Mouse (Mus musculus) cerebellum, adult 2 months (tissue): ENCODE data around the gene Msantd1. TPM values are rescaled to one million over a fixed set of nuclear protein-coding genes. Genes with fewer than 3 reads are reported as not detected.

Source experiments
- DNase-seq, 2 experiments: peaks; one replicate each; pipeline ENCODE4 v3.0.0; 2021
- H3K27ac ChIP-seq: fragments of 200-500 bp; 2 replicates; pipeline ENCODE4 v1.5.1; 2012; ENCODE audit warnings: low read length, control low read depth, inconsistent platforms; ENCODE audit not compliant: insufficient read depth
- H3K27me3 ChIP-seq: fragments of 200-500 bp; 2 replicates; pipeline ENCODE4 v1.6.1; 2012; ENCODE audit warnings: inconsistent platforms, mild to moderate bottlenecking, low read length, moderate library complexity; ENCODE audit not compliant: control insufficient read depth, insufficient read depth
- H3K4me1 ChIP-seq: fragments of 200-500 bp; 2 replicates; pipeline ENCODE4 v1.6.1; 2011; ENCODE audit warnings: low read length; ENCODE audit not compliant: control insufficient read depth, insufficient read depth
- H3K4me3 ChIP-seq: fragments of 200-500 bp; replicated peaks from 2 replicates; pipeline ENCODE3; 2011; ENCODE audit warnings: mild to moderate bottlenecking, low read depth, low read length, control low read depth; ENCODE audit not compliant: insufficient read depth
- CTCF ChIP-seq: fragments of 200-500 bp; IDR thresholded peaks from 2 replicates; pipeline ENCODE4 v1.5.1; 2011; ENCODE audit warnings: low read depth, mild to moderate bottlenecking, control low read depth, low read length, moderate library complexity, borderline replicate concordance; ENCODE audit not compliant: insufficient read depth
- POLR2A ChIP-seq: fragments of 200-500 bp; IDR thresholded peaks from 2 replicates; pipeline ENCODE4 v1.6.1; 2011; ENCODE audit warnings: low read length, control low read depth, borderline replicate concordance; ENCODE audit not compliant: insufficient read depth
- WGBS: fragments of 180-500 bp; shearing (Covaris S2); methylation state at CpG from one replicate; pipeline ENCODE4 v1.1.7; 2018; 5-methylcytosine and 5-hydroxymethylcytosine counted together
- polyA plus RNA-seq: library from polyadenylated mRNA; depleted of rRNA; stranded (reverse); fragments of >200 nt; gene quantifications from 2 replicates; pipeline ENCODE4 v1.2.3, GENCODE M21; 2012

Msantd1 gene
- polyA plus RNA-seq, 1 experiment: 5.5 TPM

GRCm38 (mm10) chr5:34915801-34916200 is 8.0 kb downstream of the Msantd1 start:
- Histone ChIP-seq H3K27me3 (no peaks in the 10 kb centered on the region), H3K4me1 (peaks cover 2% of the 10 kb centered on the region; the same call in 1 of the 2 replicates), H3K27ac (no peak overlapping the region), H3K4me3 (no peak overlapping the region)
- 3% methylated on average over 1 of the region's 1 CpGs for WGBS
- peak; percentile 85 for TF ChIP-seq CTCF
- no peak for TF ChIP-seq POLR2A
- DNase-seq: peak; percentile 48 to 63

- Histone ChIP-seq H3K27ac (no peak overlapping the region), H3K27me3 (no peaks in the 10 kb centered on the region), H3K4me3 (no peak overlapping the region), H3K4me1 (peaks cover 2% of the 10 kb centered on the region; the same call in 1 of the 2 replicates)
- DNase-seq: no peak
- TF ChIP-seq POLR2A: no peak
- TF ChIP-seq CTCF: no peak
- 68% methylated on average over 10 of the region's 10 CpGs for WGBS
Observed at GRCm38 (mm10) chr5:34917234-34917655, 9.4 kb downstream of the Msantd1 start.

GRCm38 (mm10) chr5:34918785-34919184 is 11.0 kb downstream of the Msantd1 start:
- no peak for DNase-seq
- no peaks in the 10 kb centered on the region for H3K4me1 ChIP-seq
- TF ChIP-seq CTCF (no peak), POLR2A (no peak)
- no peaks in the 10 kb centered on the region for H3K27me3 ChIP-seq
- WGBS: 87% methylated on average over 3 of the region's 3 CpGs
- no peak overlapping the region for H3K4me3 ChIP-seq
- H3K27ac ChIP-seq: no peak overlapping the region

- Histone ChIP-seq H3K4me3 (no peak overlapping the region), H3K27me3 (no peaks in the 10 kb centered on the region), H3K4me1 (no peaks in the 10 kb centered on the region), H3K27ac (no peak overlapping the region)
- 29% methylated on average over 6 of the region's 6 CpGs for WGBS
- TF ChIP-seq POLR2A (no peak), CTCF (0 out of 2 replicates have a peak, but pooled peaks have one; percentile 1)
- DNase-seq: no peak
Observed at GRCm38 (mm10) chr5:34922531-34922930, 14.7 kb downstream of the Msantd1 start.

GRCm38 (mm10) chr5:34923920-34924319 is 16.1 kb downstream of the Msantd1 start:
- WGBS: 84% methylated on average over 4 of the region's 4 CpGs
- no peak for TF ChIP-seq CTCF
- no peak for TF ChIP-seq POLR2A
- H3K27me3 ChIP-seq: no peaks in the 10 kb centered on the region

GRCm38 (mm10) chr5:34924519-34924918 is 16.7 kb downstream of the Msantd1 start:
- no peaks in the 10 kb centered on the region for H3K27me3 ChIP-seq
- WGBS: 37% methylated on average over 7 of the region's 7 CpGs
- H3K4me1 ChIP-seq: no peaks in the 10 kb centered on the region
- TF ChIP-seq POLR2A (no peak), CTCF (no peak)
- DNase-seq: no peak
- H3K27ac ChIP-seq: no peak overlapping the region
- H3K4me3 ChIP-seq: no peak overlapping the region

More at GRCm38 (mm10) chr5:34923920-34924319, 16.1 kb downstream of the Msantd1 start:
- Histone ChIP-seq H3K27ac (no peak overlapping the region), H3K4me1 (no peaks in the 10 kb centered on the region), H3K4me3 (no peak overlapping the region)
- DNase-seq: no peak

- no peak overlapping the region for H3K27ac ChIP-seq
- no peak for DNase-seq
- no peaks in the 10 kb centered on the region for H3K27me3 ChIP-seq
- no peak overlapping the region for H3K4me3 ChIP-seq
- TF ChIP-seq POLR2A (no peak), CTCF (no peak)
- no peaks in the 10 kb centered on the region for H3K4me1 ChIP-seq
- 91% methylated on average over 4 of the region's 4 CpGs for WGBS
Observed at GRCm38 (mm10) chr5:34927648-34928047, 19.8 kb downstream of the Msantd1 start.

- H3K27me3 ChIP-seq: no peaks in the 10 kb centered on the region
- 59% methylated on average over 9 of the region's 9 CpGs for WGBS
Observed at GRCm38 (mm10) chr5:34930151-34930975, 22.6 kb downstream of the Msantd1 start.

GRCm38 (mm10) chr5:34931091-34931490 is 23.3 kb downstream of the Msantd1 start:
- Histone ChIP-seq H3K27ac (no peak overlapping the region), H3K27me3 (no peaks in the 10 kb centered on the region), H3K4me1 (no peaks in the 10 kb centered on the region), H3K4me3 (no peak overlapping the region)
- WGBS: 64% methylated on average over 2 of the region's 2 CpGs
- TF ChIP-seq CTCF (no peak), POLR2A (no peak)
- DNase-seq: no peak

More at GRCm38 (mm10) chr5:34930151-34930975, 22.6 kb downstream of the Msantd1 start:
- no peak overlapping the region for H3K27ac ChIP-seq
- H3K4me3 ChIP-seq: no peak overlapping the region
- TF ChIP-seq POLR2A: no peak
- no peak for TF ChIP-seq CTCF
- no peaks in the 10 kb centered on the region for H3K4me1 ChIP-seq
- DNase-seq: no peak
